Mouse (Mus musculus): ENCODE results near the gene Unc45a.

The Unc45a gene

GRCm38 (mm10) chr7:80340793-80341192, at the start of gene Unc45a:
Gene Unc45a, minus strand, starts transcription at chr7:80341005.
- DNase-seq = peak; percentile 87

- peak; percentile 46 for DNase-seq
These were observed 47.1 kb upstream of the Unc45a start, which contains the start of gene Fes for GRCm38 (mm10) chr7:80387633-80388543. Gene Fes, minus strand, starts transcription at chr7:80387946.

GRCm38 (mm10) chr7:80387033-80387632, 46.3 kb upstream of the Unc45a start:
- no peak for DNase-seq

- DNase-seq = peak; percentile 91
These were observed 45.6 kb upstream of the Unc45a start for GRCm38 (mm10) chr7:80386235-80386930.

- no peak for DNase-seq
These were observed 42.1 kb upstream of the Unc45a start for GRCm38 (mm10) chr7:80382919-80383318.

- DNase-seq = peak; percentile 65
These were observed 38.7 kb upstream of the Unc45a start for GRCm38 (mm10) chr7:80379531-80379930.

GRCm38 (mm10) chr7:80377471-80377870, 36.7 kb upstream of the Unc45a start:
- peak; percentile 77 for DNase-seq

- DNase-seq = peak; percentile 46
These were observed 35.4 kb upstream of the Unc45a start for GRCm38 (mm10) chr7:80376192-80376591.

GRCm38 (mm10) chr7:80375376-80376039, 34.7 kb upstream of the Unc45a start:
- DNase-seq = no peak

- no peak for DNase-seq
These were observed 33.9 kb upstream of the Unc45a start for GRCm38 (mm10) chr7:80374733-80375132.

GRCm38 (mm10) chr7:80374280-80374679, 33.5 kb upstream of the Unc45a start:
- DNase-seq = no peak

- no peak for DNase-seq
These were observed 33.0 kb upstream of the Unc45a start for GRCm38 (mm10) chr7:80373850-80374249.

GRCm38 (mm10) chr7:80373352-80373751, 32.5 kb upstream of the Unc45a start:
- no peak for DNase-seq

GRCm38 (mm10) chr7:80372667-80373066, 31.9 kb upstream of the Unc45a start:
- DNase-seq = no peak

- DNase-seq = peak; percentile 55
These were observed 31.4 kb upstream of the Unc45a start for GRCm38 (mm10) chr7:80372166-80372565.

- peak; percentile 89 for DNase-seq
These were observed 30.4 kb upstream of the Unc45a start, which contains the start of gene Man2a2 for GRCm38 (mm10) chr7:80371041-80371751. Gene Man2a2, minus strand, starts transcription at chr7:80371375.

- peak; percentile 91 for DNase-seq
These were observed 29.8 kb upstream of the Unc45a start for GRCm38 (mm10) chr7:80370649-80371040.

- no peak for DNase-seq
These were observed 29.2 kb upstream of the Unc45a start for GRCm38 (mm10) chr7:80369967-80370431.

- DNase-seq = no peak
These were observed 28.7 kb upstream of the Unc45a start for GRCm38 (mm10) chr7:80369461-80369860.

GRCm38 (mm10) chr7:80368635-80369421, 28.0 kb upstream of the Unc45a start:
- no peak for DNase-seq

- no peak for DNase-seq
These were observed 27.2 kb upstream of the Unc45a start for GRCm38 (mm10) chr7:80368009-80368408.
